Mouse (Mus musculus) heart, embryonic 16.5 days (tissue): ENCODE measurements around the gene A530064D06Rik. TPM values are rescaled to one million over a fixed set of nuclear protein-coding genes. Genes with fewer than 3 reads are reported as not detected.

Experiments used
- ATAC-seq: fragments of 200-750 bp; cut with Nextera tagmentation; replicated peaks from 2 replicates; pipeline ENCODE4 v1.8.0; 2017; ENCODE audit warnings: moderate number of reproducible peaks; ENCODE audit not compliant: insufficient read depth, low FRiP score; ENCODE audit errors: extremely low read depth
- H3K27ac ChIP-seq: fragments of 300-500 bp; sonication (generic); 2 replicates; pipeline ENCODE4 v1.5.1; 2014; ENCODE audit warnings: mild to moderate bottlenecking, low read length, control low read depth, moderate library complexity
- H3K27me3 ChIP-seq: fragments of 300-500 bp; sonication (generic); 2 replicates; pipeline ENCODE4 v1.6.1; 2014; ENCODE audit warnings: low read length, mixed read lengths; ENCODE audit not compliant: control insufficient read depth, insufficient read depth
- H3K36me3 ChIP-seq: fragments of 300-500 bp; sonication (generic); 2 replicates; pipeline ENCODE4 v1.6.1; 2014; ENCODE audit not compliant: control insufficient read depth, insufficient read depth
- H3K4me1 ChIP-seq: fragments of 300-500 bp; sonication (generic); 2 replicates; pipeline ENCODE4 v1.6.1; 2014; ENCODE audit warnings: low read length, mixed read lengths; ENCODE audit not compliant: control insufficient read depth, insufficient read depth
- H3K4me2 ChIP-seq: fragments of 300-500 bp; sonication (generic); 2 replicates; pipeline ENCODE4 v1.6.1; 2014; ENCODE audit warnings: low read depth, mild to moderate bottlenecking, control low read depth, low read length
- H3K4me3 ChIP-seq: fragments of 300-500 bp; sonication (generic); 2 replicates; pipeline ENCODE4 v1.5.1; 2014; ENCODE audit warnings: mild to moderate bottlenecking, control low read depth, low read length
- H3K9ac ChIP-seq: fragments of 300-500 bp; sonication (generic); 2 replicates; pipeline ENCODE4 v1.6.1; 2014; ENCODE audit warnings: low read length, control low read depth
- H3K9me3 ChIP-seq: fragments of 300-500 bp; sonication (generic); replicated peaks from 2 replicates; pipeline ENCODE4 v1.6.1; 2016; ENCODE audit warnings: low read length; ENCODE audit not compliant: control insufficient read depth
- WGBS: fragments of 180-500 bp; shearing (Covaris S2); extraction: QIAGEN DNeasy Blood & Tissue Kit; methylation state at CpG from one replicate; pipeline ENCODE4 v1.1.7; 2014; 5-methylcytosine and 5-hydroxymethylcytosine counted together
- polyA plus RNA-seq: library from polyadenylated mRNA; unstranded; fragments of >200 nt; fragmentation: Nextera tagmentation; extraction: Ambion mirVana; gene quantifications from 2 replicates; pipeline ENCODE4 v1.2.1, GENCODE M21; 2015

A530064D06Rik gene
- polyA plus RNA-seq, 1 experiment from 2014 or later = 0.17 TPM

DNA sequence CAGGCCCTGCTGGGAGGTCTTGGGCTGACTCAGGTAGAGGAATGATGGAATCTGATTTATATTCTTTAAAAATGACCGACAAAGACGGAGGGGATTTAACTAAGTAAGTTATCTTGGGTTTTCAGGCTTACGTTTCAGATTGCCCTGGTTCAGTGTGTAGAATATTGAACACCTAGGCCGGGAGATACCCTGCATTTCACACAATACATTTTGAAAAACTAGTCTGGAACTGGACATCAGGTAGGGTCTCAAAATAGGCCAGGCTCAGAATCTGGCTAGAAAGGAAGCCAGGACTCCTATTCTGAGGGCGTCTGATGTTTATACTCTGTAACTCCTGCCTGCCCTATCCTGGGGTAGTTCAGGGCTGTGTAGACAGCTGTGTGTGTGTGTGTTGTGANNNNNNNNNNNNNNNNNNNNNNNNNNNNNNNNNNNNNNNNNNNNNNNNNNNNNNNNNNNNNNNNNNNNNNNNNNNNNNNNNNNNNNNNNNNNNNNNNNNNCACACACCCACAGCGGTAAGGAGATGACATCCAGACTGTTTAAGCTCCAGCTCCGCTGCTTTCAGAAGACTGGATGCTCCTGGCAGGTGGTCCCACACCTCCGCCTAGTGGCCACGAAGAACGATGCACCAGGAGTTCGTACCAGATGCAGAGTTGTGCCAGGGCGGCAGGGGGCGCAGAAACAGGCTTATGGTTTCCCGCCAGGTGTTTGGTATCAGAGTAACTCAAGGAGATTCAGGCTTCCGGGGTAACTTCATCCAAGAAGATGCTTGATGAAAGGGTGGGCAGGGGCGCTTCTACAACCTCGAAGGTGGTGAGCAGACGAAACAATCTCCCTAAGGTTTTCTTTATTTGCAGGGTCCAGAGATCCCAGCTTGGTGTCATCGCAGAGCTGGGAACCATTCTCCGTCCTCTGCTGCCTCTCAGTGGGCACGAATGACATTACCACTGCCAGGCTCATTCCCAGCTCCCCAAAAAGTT, 66.3 kb downstream of the A530064D06Rik start:
- Histone ChIP-seq H3K4me1 (peaks cover 19% of the 10 kb centered on the region), H3K27me3 (peaks cover 37% of the 10 kb centered on the region), H3K4me2 (peak overlapping the region; percentile 61), H3K9me3 (no peaks in the 10 kb centered on the region), H3K9ac (no peak overlapping the region), H3K27ac (no peak overlapping the region), H3K4me3 (peak overlapping the region; percentile 45), H3K36me3 (no peaks in the 10 kb centered on the region)
- ATAC-seq = peak; percentile 66
- 14% methylated on average over 21 of the region's 21 CpGs for WGBS

DNA sequence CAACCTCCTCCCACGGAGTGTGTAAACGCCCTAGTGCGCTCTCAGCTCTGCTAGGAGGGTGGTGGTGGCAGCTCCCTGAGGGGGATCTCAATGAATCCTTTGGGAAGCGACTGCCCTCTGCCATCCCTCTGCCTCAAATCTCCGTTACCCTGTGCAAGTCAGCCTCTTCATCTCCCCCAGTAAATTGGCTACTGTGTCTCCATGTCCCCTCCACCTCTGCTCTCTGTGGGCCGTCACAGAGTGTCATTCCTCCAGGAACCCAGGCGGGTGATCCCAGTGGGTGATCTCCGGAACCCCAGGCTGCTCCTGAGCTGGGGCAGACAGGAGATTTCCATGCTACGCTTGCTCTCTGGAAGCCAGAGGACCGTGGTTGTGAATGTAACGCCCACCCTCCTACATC, 67.8 kb downstream of the A530064D06Rik start:
- Histone ChIP-seq H3K9ac (no peak overlapping the region), H3K36me3 (no peaks in the 10 kb centered on the region), H3K27ac (no peak overlapping the region), H3K9me3 (no peaks in the 10 kb centered on the region), H3K4me3 (no peak overlapping the region), H3K4me1 (peaks cover 21% of the 10 kb centered on the region), H3K27me3 (peaks cover 49% of the 10 kb centered on the region), H3K4me2 (no peak overlapping the region)
- WGBS = 20% methylated on average over 11 of the region's 11 CpGs
- ATAC-seq = no peak

Other genes starting within 250 kb of the A530064D06Rik start
- gene Foxp4, start 242.6 kb downstream of the A530064D06Rik start, polyA plus RNA-seq = 6.5 and 6.6 TPM in 2 replicates
- not detected in 2 replicates for gene 1700122O11Rik, start 129.0 kb downstream of the A530064D06Rik start, polyA plus RNA-seq
- not detected in 2 replicates for gene 1700067P10Rik, start 78.0 kb downstream of the A530064D06Rik start, polyA plus RNA-seq
- not detected in 2 replicates for gene 9830107B12Rik, start 21.0 kb downstream of the A530064D06Rik start, polyA plus RNA-seq
- 0.08 and 0.11 TPM in 2 replicates for gene Trem1, start 65.5 kb upstream of the A530064D06Rik start, polyA plus RNA-seq
- gene Trem3, start 80.5 kb upstream of the A530064D06Rik start, polyA plus RNA-seq = 0.30 TPM in 1 of 2 replicates, not detected in the other
- 0.11 and 0.21 TPM in 2 replicates for gene Treml4, start 97.0 kb upstream of the A530064D06Rik start, polyA plus RNA-seq
- gene Treml2, start 132.2 kb upstream of the A530064D06Rik start, polyA plus RNA-seq = 0.59 and 1.5 TPM in 2 replicates
- 0.31 and 0.37 TPM in 2 replicates for gene B430306N03Rik, start 148.9 kb upstream of the A530064D06Rik start, polyA plus RNA-seq
- gene Trem2, start 179.1 kb upstream of the A530064D06Rik start, polyA plus RNA-seq = 2.3 and 2.9 TPM in 2 replicates
- gene Treml1, start 192.6 kb upstream of the A530064D06Rik start, polyA plus RNA-seq = 1.1 and 1.9 TPM in 2 replicates
- gene Nfya, start 242.6 kb upstream of the A530064D06Rik start, polyA plus RNA-seq = 9.0 and 10.2 TPM in 2 replicates
- 40.9 and 44.4 TPM in 2 replicates for gene Oard1, start 242.7 kb upstream of the A530064D06Rik start, polyA plus RNA-seq